Mouse (Mus musculus): ENCODE results near the gene 4931414P19Rik.

DNA sequence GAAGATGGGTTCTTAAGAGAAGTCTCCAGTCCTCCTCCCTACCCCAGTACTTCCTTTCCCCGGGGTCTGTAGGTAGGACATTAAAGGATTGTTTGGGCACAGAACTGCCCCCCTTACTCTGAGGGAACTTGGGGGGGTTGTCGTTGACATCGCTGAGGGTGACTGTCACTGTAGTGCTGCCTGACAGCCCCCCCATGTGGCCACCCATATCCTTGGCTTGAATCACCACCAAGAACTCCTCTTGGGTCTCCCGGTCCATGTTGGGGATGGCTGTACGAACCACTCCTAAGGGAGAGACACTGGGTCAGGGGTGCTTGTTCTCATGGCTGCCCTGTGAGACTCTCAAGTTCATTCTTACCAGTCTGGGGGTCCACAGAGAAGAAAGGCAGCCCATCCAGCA lies 32.4 kb upstream of the 4931414P19Rik start:
- no peak for TF ChIP-seq MYOD1 (IDR thresholded peaks at IDR 0.05; ENCODE audit: control insufficient read depth, insufficient read length, low read depth)
- no peak for TF ChIP-seq CTCF (IDR thresholded peaks at IDR 0.05; ENCODE audit: control insufficient read depth, insufficient read depth, insufficient read length)
- no peak for TF ChIP-seq CEBPB (IDR thresholded peaks at IDR 0.05; ENCODE audit: low read depth)
- TF ChIP-seq USF1 (IDR thresholded peaks at IDR 0.05; ENCODE audit: low read depth) = no peak
- no peak for TF ChIP-seq MAX (IDR thresholded peaks at IDR 0.05)
- no peak for TF ChIP-seq MYOG (IDR thresholded peaks at IDR 0.05; ENCODE audit: control insufficient read depth, extremely low read depth, insufficient read length)
